Mouse (Mus musculus) megakaryocyte progenitor cell, adult 5-6 weeks (primary cell): ENCODE results near the gene Crebrf. TPM values are rescaled to one million over a fixed set of nuclear protein-coding genes. Genes with fewer than 3 reads are reported as not detected.
A peak's percentile ranks its signal among the peaks of the same experiment; 100 is the strongest.

Experiments
- ATAC-seq: replicated peaks from 2 replicates; pipeline ENCODE4 v1.8.0; 2016; ENCODE audit warnings: mild to moderate bottlenecking, moderate TSS enrichment, inconsistent platforms; ENCODE audit not compliant: poor library complexity
- total RNA-seq, 2 experiments: library from RNA; stranded (forward) in 1 of 2; stranded (reverse) in 1 of 2; fragments of 157-497, 149-512 nt in 1 of 2; fragments of 200-1000 nt in 1 of 2; gene quantifications; 2 replicates each; pipeline versions ENCODE4 v1.2.3 to v1.2.4; 2015 to 2017

The Crebrf gene
- total RNA-seq, 2 experiments from 2014 or later: 13.5 to 18.0 TPM

- 0 out of 2 replicates have a peak, but pooled peaks have one; percentile 9 for ATAC-seq
These were observed 11.8 kb upstream of the Crebrf start for GRCm38 (mm10) chr17:26703671-26704070.

GRCm38 (mm10) chr17:26705463-26706359 is 9.7 kb upstream of the Crebrf start:
- peak; percentile 47 for ATAC-seq

DNA sequence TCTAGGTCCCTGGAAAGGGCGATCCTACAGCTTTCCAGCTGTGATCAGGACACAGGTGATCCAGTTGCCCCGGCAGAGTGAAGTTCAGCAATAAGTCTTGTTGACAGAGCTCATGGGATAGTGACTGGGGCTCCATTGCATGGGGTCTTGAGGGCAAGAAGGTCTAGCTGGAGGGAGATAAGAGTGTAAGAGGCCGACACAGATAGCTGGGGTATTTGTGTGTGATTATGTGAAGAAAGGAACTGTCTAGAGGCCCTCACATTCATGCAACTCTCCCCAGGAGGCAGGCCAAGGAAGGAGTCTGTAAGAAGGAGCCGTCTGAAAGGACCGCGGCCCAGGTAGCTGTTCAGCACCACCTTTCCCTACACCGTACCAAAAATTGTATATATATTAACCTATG is 8.4 kb upstream of the Crebrf start:
- ATAC-seq: no peak

DNA sequence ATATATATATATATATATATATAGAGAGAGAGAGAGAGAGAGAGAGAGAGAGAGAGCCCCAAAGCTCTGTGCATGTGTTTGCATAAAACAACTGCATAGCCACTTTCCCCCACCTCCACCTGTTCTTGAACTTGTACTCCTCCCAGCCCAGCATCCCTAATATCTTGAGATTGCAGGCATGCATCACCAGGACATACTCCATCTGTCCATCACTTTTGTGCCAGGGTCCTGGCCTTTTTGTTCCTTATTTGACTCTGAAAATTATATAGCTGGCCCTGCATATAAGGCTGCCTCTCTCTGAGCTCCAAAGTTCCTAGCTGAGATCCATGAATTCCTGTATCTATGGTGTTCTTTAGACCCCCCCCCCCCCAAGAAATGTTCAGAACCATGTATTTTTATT is 7.0 kb upstream of the Crebrf start:
- ATAC-seq: no peak

- ATAC-seq: no peak
These were observed 6.4 kb upstream of the Crebrf start for GRCm38 (mm10) chr17:26708993-26709590.

DNA sequence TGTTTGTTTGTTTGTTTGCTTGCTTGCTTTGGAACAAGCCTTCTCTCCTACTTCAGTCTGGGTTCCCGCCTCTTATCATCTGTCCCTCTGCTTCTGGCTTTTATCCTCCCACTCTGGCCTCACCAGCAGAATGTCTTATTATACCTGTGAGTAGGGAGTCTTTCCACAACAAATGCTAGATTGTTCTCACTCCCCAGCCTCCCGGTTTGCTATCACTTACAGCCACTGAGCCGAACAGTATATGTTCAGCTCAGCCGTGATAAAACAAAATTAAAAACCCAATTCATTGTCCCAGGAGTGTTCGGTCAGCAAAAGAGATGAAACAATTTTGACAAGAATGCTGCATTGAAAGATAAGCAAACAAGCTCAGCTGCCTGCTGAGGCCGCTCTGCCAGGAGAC is 5.4 kb upstream of the Crebrf start:
- ATAC-seq: peak; percentile 76

- peak; percentile 89 for ATAC-seq
These were observed 667 bp downstream of the Crebrf start for GRCm38 (mm10) chr17:26715916-26716717.

- ATAC-seq: no peak
These were observed 2.4 kb downstream of the Crebrf start for GRCm38 (mm10) chr17:26717868-26718267.

- ATAC-seq: no peak
These were observed 4.0 kb downstream of the Crebrf start for GRCm38 (mm10) chr17:26719405-26719804.

DNA sequence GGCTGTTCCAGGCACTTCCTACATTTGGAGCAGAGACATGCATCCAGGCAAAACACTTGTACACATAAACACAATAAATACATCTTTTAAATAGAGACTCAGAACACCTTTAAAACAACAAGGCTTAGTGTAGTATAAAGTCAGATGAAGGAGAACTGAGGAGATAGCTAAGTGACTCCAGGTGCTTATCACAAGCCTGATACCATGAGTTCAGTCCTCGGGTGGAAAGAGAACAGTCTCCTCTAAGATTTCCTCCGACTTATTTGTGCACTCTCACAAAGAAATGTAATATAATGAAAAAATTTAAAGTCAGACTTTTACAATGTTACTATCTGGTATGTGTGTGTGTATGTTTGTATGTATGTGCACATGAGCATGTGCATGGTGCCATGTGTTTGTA is 6.4 kb downstream of the Crebrf start:
- ATAC-seq: peak; percentile 58

- peak; percentile 90 for ATAC-seq
These were observed 9.3 kb downstream of the Crebrf start for GRCm38 (mm10) chr17:26724790-26725189.

DNA sequence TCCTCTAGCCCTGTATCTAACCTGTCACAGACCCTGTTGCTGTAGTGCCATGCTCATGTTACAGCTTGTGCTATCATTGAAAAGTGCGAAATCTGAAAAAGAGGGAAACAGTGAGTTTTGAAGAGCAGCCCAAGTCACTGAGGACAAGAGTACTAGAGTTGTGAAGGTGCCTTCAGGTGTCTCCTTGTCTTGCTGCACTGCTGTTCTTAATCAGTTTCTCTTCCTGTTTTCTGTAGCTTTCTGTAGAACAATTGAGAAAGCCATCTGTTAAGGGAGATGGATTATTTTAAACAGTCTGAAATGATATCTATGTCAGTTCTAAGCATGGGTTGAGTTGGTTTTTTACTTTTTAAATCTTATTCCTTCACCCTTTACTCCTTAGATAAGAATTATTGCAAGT is 11.2 kb downstream of the Crebrf start:
- no peak for ATAC-seq

DNA sequence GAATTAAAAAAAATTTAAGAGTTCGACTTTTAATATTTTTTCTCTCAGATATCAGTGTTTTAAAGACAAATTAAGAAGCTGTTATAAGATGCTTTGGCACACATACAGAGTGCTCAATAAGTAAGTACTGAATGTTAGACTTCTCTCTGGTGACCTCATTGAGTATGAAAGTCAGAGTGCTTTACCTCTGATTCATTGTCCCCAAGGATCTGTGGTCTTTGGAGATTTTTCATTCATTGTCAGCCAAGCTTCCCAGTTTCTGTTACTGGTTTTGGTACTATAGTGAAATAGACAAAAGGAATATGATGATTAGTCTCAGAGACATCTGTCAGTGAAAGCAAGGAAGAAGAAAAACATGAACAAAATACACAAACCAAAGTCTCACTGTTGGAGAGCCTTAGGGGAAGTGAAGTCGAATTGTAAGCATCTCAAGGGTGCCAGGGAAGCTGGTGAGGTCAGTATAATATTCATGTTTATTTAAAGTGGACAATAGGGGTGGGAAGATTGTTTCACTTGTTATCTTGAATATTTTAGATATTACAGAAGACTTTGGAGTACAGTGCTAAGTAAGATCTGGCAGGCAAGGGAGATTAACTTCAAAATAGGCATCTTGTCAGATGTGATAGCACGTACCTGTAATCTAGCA is 11.8 kb downstream of the Crebrf start:
- no peak for ATAC-seq

- ATAC-seq: no peak
These were observed 27.1 kb downstream of the Crebrf start for GRCm38 (mm10) chr17:26742581-26742980.

- no peak for ATAC-seq
These were observed 27.8 kb downstream of the Crebrf start for GRCm38 (mm10) chr17:26743294-26743693.

DNA sequence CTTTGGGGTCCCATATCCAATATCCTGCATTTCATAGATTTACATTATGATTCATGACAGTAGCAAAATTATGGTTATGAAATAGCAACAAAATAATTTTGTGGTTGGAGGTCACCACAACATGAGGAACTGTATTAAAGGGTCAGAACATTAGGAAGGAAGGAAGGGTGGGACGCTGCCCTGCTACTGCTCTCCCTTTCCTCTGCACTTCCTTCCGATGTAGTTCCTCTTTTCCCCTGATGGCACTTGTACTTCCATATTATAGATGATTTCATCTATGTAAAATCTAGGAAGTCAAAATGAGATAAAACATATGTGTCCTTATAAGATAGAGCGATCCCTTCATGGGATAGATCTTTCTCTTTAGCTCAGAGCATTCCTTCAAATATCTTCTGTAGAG is 34.5 kb downstream of the Crebrf start:
- ATAC-seq: peak; percentile 54

- no peak for ATAC-seq
These were observed 36.8 kb downstream of the Crebrf start for GRCm38 (mm10) chr17:26752297-26752696.

DNA sequence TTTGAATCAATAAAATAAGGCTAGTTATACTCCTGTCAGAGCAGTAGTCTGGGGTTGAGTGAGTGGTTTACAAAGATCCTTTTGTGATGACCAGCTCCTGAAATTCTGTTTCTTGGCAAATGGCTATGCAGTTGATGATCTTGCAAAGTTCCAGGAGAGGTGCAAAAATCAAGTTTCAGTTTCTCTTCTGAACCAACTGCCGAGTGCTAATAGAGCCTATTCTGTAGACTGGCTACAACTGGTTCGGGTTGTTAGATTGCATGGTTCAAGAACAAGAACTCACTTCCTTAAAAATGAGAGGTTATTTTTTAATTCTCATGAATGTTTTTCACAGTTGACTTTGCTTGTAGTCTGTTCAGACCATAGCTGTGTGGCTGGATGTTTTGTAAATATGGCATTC is 38.0 kb downstream of the Crebrf start:
- ATAC-seq: peak; percentile 71

GRCm38 (mm10) chr17:26767100-26767753 is 51.8 kb downstream of the Crebrf start:
- peak; percentile 99 for ATAC-seq

GRCm38 (mm10) chr17:26767754-26768124 is 52.3 kb downstream of the Crebrf start:
- no peak for ATAC-seq
